Mouse (Mus musculus) 416B (cell line): ENCODE measurements around the gene Cntnap2.

ENCODE experiments used
- DNase-seq: peaks from one replicate; pipeline ENCODE4 v3.0.0; 2011; ENCODE audit warnings: low read depth

The Cntnap2 gene

GRCm38 (mm10) chr6:46696187-46696586 is 1637.0 kb downstream of the Cntnap2 start:
- DNase-seq, result no peak

- no peak for DNase-seq
These were observed 1640.2 kb downstream of the Cntnap2 start for GRCm38 (mm10) chr6:46699343-46699742.

GRCm38 (mm10) chr6:46704293-46705170 is 1645.4 kb downstream of the Cntnap2 start:
- DNase-seq, result no peak

GRCm38 (mm10) chr6:46705926-46706325 is 1646.8 kb downstream of the Cntnap2 start:
- no peak for DNase-seq

GRCm38 (mm10) chr6:46716576-46716975 is 1657.4 kb downstream of the Cntnap2 start:
- DNase-seq, result no peak

GRCm38 (mm10) chr6:46733794-46734193 is 1674.6 kb downstream of the Cntnap2 start:
- DNase-seq, result no peak

- no peak for DNase-seq
These were observed 1689.3 kb downstream of the Cntnap2 start for GRCm38 (mm10) chr6:46748448-46748847.

GRCm38 (mm10) chr6:46763481-46763880 is 1704.3 kb downstream of the Cntnap2 start:
- no peak for DNase-seq

- no peak for DNase-seq
These were observed 1715.4 kb downstream of the Cntnap2 start for GRCm38 (mm10) chr6:46774529-46774928.

- DNase-seq, result peak; percentile 29
These were observed 1743.3 kb downstream of the Cntnap2 start for GRCm38 (mm10) chr6:46802264-46803110.

- DNase-seq, result no peak
These were observed 1797.5 kb downstream of the Cntnap2 start for GRCm38 (mm10) chr6:46856635-46857034.

GRCm38 (mm10) chr6:46861076-46861475 is 1801.9 kb downstream of the Cntnap2 start:
- no peak for DNase-seq

GRCm38 (mm10) chr6:46866317-46866716 is 1807.2 kb downstream of the Cntnap2 start:
- peak; percentile 3 for DNase-seq

- no peak for DNase-seq
These were observed 1827.1 kb downstream of the Cntnap2 start for GRCm38 (mm10) chr6:46886230-46886629.

- DNase-seq, result no peak
These were observed 1850.0 kb downstream of the Cntnap2 start for GRCm38 (mm10) chr6:46909167-46909566.

GRCm38 (mm10) chr6:46918701-46919274 is 1859.6 kb downstream of the Cntnap2 start:
- peak; percentile 4 for DNase-seq

- no peak for DNase-seq
These were observed 1860.8 kb downstream of the Cntnap2 start for GRCm38 (mm10) chr6:46919973-46920372.

- no peak for DNase-seq
These were observed 1865.6 kb downstream of the Cntnap2 start for GRCm38 (mm10) chr6:46924709-46925108.

- DNase-seq, result no peak
These were observed 1886.5 kb downstream of the Cntnap2 start for GRCm38 (mm10) chr6:46945703-46946102.

GRCm38 (mm10) chr6:46961022-46961686 is 1902.0 kb downstream of the Cntnap2 start:
- peak; percentile 61 for DNase-seq

GRCm38 (mm10) chr6:46963261-46963660 is 1904.1 kb downstream of the Cntnap2 start:
- DNase-seq, result no peak

- DNase-seq, result no peak
These were observed 1904.5 kb downstream of the Cntnap2 start for GRCm38 (mm10) chr6:46963693-46964092.
